Mouse (Mus musculus): ENCODE data around the gene Trim40.

DNA sequence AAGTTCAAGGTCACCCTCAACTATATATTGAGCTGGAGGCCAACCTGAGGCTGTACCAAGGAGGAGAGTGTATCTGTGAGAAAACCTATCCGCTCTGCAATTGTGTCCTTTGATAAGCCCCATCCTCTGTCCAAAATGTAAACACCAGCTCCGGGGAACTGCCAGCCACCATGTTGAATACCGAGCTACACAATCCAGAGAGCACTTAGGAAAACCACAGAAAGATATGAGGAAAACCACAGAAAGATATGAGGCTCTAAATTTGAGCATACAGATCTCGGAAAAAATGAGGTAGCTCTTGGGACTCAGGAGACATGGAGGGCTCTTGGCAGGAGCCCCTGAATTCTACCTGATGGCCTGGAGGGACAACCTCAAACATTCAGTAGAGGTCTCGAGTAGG is 3.5 kb upstream of the Trim40 start:
- TF ChIP-seq CTCF (IDR thresholded peaks at IDR 0.05; ENCODE audit: low read depth), result no peak
- TF ChIP-seq EP300 (IDR thresholded peaks at IDR 0.05; ENCODE audit: low read depth), result no peak
